Mouse (Mus musculus) limb, embryonic 14.5 days (tissue): ENCODE results near the gene Pipox. TPM values are rescaled to one million over a fixed set of nuclear protein-coding genes. Genes with fewer than 3 reads are reported as not detected.

Source experiments
- ATAC-seq: fragments of 200-750 bp; cut with Nextera tagmentation; 2 replicates; pipeline ENCODE4 v1.8.0; 2017; ENCODE audit warnings: low read depth, moderate number of reproducible peaks, moderate TSS enrichment; ENCODE audit not compliant: low FRiP score
- DNase-seq: peaks from one replicate; pipeline ENCODE4 v3.0.0-alpha.2; 2015; ENCODE audit warnings: low spot score
- H3K27ac ChIP-seq: fragments of 300-500 bp; sonication (generic); replicated peaks from 2 replicates; pipeline ENCODE4 v1.5.1; 2014; ENCODE audit warnings: low read depth, mild to moderate bottlenecking, low read length, moderate library complexity, mixed read lengths
- H3K27me3 ChIP-seq: fragments of 300-500 bp; sonication (generic); 2 replicates; pipeline ENCODE4 v1.6.1; 2014; ENCODE audit warnings: low read length, mixed read lengths; ENCODE audit not compliant: control insufficient read depth, insufficient read depth
- H3K36me3 ChIP-seq: fragments of 300-500 bp; sonication (generic); 2 replicates; pipeline ENCODE4 v1.6.1; 2014; ENCODE audit warnings: mild to moderate bottlenecking, low read length, moderate library complexity, mixed read lengths; ENCODE audit not compliant: control insufficient read depth, insufficient read depth
- H3K4me1 ChIP-seq: fragments of 300-500 bp; sonication (generic); 2 replicates; pipeline ENCODE4 v1.6.1; 2014; ENCODE audit warnings: antibody characterized with exemption, low read length, mixed read lengths; ENCODE audit not compliant: control insufficient read depth, insufficient read depth
- H3K4me2 ChIP-seq: fragments of 300-500 bp; sonication (generic); replicated peaks from 2 replicates; pipeline ENCODE4 v1.6.1; 2014; ENCODE audit warnings: low read depth, mild to moderate bottlenecking, low read length, moderate library complexity; ENCODE audit not compliant: severe bottlenecking
- H3K4me3 ChIP-seq: fragments of 300-500 bp; sonication (generic); replicated peaks from 2 replicates; pipeline ENCODE4 v1.5.1; 2014; ENCODE audit warnings: low read length
- H3K9ac ChIP-seq: fragments of 300-500 bp; sonication (generic); 2 replicates; pipeline ENCODE4 v1.6.1; 2014; ENCODE audit warnings: mild to moderate bottlenecking, low read depth, low read length, moderate library complexity; ENCODE audit not compliant: severe bottlenecking
- H3K9me3 ChIP-seq: fragments of 300-500 bp; sonication (generic); 2 replicates; pipeline ENCODE4 v1.6.1; 2016; ENCODE audit warnings: low read length; ENCODE audit not compliant: control insufficient read depth
- POLR2A ChIP-seq: fragments of 200-500 bp; IDR thresholded peaks from 2 replicates; pipeline ENCODE4 v1.8.0; 2012; ENCODE audit warnings: inconsistent platforms, mild to moderate bottlenecking, moderate library complexity, borderline replicate concordance; ENCODE audit not compliant: insufficient read depth, insufficient read length; ENCODE audit errors: extremely low read depth
- WGBS: fragments of 180-500 bp; shearing (Covaris S2); extraction: QIAGEN DNeasy Blood & Tissue Kit; methylation state at CpG from one replicate; pipeline ENCODE4 v1.1.7; 2014; 5-methylcytosine and 5-hydroxymethylcytosine counted together
- polyA plus RNA-seq, 2 experiments: library from polyadenylated mRNA; depleted of rRNA in 1 of 2; stranded (reverse) in 1 of 2; unstranded in 1 of 2; fragments of >200 nt; fragmentation: Nextera tagmentation in 1 of 2; extraction: Ambion mirVana in 1 of 2; gene quantifications; 2 replicates each; pipeline versions ENCODE4 v1.2.1 to v1.2.3; 2012 to 2014

Pipox gene
- polyA plus RNA-seq, 2 experiments: 0.94 to 1.3 TPM

DNA sequence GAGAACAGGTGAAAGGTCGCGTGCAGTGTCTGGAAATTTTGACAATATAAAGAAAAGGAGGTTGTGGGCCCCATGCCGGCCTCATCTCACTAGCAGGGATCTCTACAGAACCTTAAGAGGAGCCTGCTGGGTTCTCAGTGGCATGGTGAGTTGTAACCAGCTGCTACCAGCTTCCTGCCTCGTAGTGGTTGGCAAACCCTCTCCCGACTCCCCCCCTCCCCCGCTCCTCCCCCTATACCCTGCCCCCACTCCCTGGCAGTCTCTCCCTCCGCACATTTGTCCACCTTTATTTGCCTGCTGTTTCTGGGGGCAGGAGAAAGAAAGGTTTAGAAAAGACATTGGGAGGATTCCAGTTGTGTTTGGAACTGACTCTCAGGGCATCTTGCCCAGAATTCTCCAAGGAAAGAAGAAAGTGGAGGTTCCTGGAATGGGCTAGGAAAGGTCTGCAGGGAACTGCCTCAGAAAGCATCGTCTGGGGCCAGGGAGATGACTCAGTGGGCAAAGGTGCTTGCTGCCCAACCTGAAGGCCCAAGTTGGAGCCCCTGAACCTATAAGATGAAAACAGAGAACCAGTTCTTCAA is 8.0 kb upstream of the Pipox start:
- Histone ChIP-seq H3K27me3 (peaks cover 15% of the 10 kb centered on the region; the same call in 1 of the 2 replicates), H3K4me3 (no peak overlapping the region), H3K4me2 (no peak overlapping the region), H3K27ac (no peak overlapping the region), H3K4me1 (peaks cover 7% of the 10 kb centered on the region; the same call in 1 of the 2 replicates), H3K36me3 (no peaks in the 10 kb centered on the region), H3K9me3 (no peaks in the 10 kb centered on the region), H3K9ac (no peak overlapping the region)
- ATAC-seq (no peak), DNase-seq (no peak)
- 43% methylated on average over 8 of the region's 8 CpGs for WGBS
- no peak for TF ChIP-seq POLR2A

DNA sequence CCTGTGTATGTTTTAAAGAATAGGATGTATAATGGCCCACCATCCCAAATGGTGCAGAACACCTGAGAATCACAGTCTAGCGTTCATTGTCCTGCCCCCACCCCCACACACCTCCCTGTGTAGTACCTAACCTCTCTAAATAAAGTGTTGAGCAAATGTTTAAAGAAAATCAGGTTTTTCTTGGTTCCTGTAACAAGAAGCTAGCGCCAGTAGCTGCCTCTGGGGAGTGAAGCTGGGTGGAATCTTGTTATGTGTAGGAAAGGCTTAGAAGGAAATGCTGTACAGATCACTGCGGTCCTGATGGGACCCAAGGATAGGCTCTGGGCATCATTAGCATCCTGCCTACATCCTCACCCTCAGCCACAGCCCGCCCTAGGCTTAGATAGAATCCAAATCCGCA is 7.5 kb upstream of the Pipox start:
- Histone ChIP-seq H3K4me2 (no peak overlapping the region), H3K9ac (no peak overlapping the region), H3K36me3 (no peaks in the 10 kb centered on the region), H3K9me3 (no peaks in the 10 kb centered on the region), H3K4me1 (peaks cover 7% of the 10 kb centered on the region; the same call in 1 of the 2 replicates), H3K27ac (no peak overlapping the region), H3K27me3 (peaks cover 15% of the 10 kb centered on the region; the same call in 1 of the 2 replicates), H3K4me3 (no peak overlapping the region)
- WGBS: 46% methylated on average over 5 of the region's 5 CpGs
- no peak for TF ChIP-seq POLR2A
- DNase-seq: no peak
- no peak for ATAC-seq

DNA sequence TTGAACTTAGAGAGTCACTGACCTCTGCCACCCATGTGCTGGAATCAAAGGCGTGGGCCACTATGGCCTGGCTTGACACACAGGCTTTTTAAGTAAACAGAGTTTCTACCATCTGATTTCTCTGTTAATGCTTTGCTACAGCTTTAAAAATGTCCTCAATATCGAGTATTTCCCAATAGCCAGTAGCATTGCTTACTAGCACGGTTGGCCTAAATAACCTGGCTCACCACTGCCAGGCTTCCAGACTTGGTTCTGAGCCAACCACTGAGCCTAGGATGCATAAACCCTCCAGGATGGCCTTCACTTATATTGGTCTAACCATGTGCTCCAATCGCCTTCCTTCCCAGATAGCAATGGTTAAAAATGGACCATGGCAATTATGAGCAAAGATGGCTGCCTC is 6.8 kb upstream of the Pipox start:
- Histone ChIP-seq H3K27ac (no peak overlapping the region), H3K4me1 (peaks cover 7% of the 10 kb centered on the region; the same call in 1 of the 2 replicates), H3K4me3 (no peak overlapping the region), H3K9me3 (no peaks in the 10 kb centered on the region), H3K27me3 (peaks cover 18% of the 10 kb centered on the region; the same call in 1 of the 2 replicates), H3K4me2 (no peak overlapping the region), H3K9ac (no peak overlapping the region), H3K36me3 (no peaks in the 10 kb centered on the region)
- ATAC-seq (no peak), DNase-seq (no peak)
- 88% methylated on average over 4 of the region's 4 CpGs for WGBS
- no peak for TF ChIP-seq POLR2A

DNA sequence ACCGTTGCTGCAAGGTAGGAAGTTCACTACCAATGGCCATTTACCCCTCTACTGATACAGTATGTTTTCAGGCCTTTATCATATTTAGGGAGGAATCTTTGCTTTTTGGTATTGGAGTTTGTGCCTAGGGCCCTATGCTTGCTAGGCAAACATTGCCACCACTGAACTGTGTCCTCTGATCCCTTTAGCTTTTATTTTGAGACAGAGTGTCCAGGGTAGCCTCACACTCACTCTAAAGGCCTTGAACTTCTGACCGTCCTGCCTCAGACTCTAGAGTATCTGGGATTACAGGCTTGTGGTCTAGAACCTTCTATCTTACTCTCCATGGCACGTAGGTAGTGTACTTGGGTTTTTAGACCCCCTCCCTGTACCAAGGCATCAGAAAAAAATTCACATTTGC is 6.3 kb upstream of the Pipox start:
- ATAC-seq: no peak
- WGBS: 85% methylated on average over 3 of the region's 3 CpGs
- no peak overlapping the region for H3K9ac ChIP-seq
- no peak overlapping the region for H3K4me2 ChIP-seq
- H3K4me3 ChIP-seq: no peak overlapping the region
- no peak for TF ChIP-seq POLR2A
- H3K9me3 ChIP-seq: no peaks in the 10 kb centered on the region
- peaks cover 23% of the 10 kb centered on the region; the same call in 1 of the 2 replicates for H3K27me3 ChIP-seq
- H3K4me1 ChIP-seq: peaks cover 9% of the 10 kb centered on the region; the same call in 1 of the 2 replicates
- no peak overlapping the region for H3K27ac ChIP-seq
- DNase-seq: no peak
- H3K36me3 ChIP-seq: no peaks in the 10 kb centered on the region

DNA sequence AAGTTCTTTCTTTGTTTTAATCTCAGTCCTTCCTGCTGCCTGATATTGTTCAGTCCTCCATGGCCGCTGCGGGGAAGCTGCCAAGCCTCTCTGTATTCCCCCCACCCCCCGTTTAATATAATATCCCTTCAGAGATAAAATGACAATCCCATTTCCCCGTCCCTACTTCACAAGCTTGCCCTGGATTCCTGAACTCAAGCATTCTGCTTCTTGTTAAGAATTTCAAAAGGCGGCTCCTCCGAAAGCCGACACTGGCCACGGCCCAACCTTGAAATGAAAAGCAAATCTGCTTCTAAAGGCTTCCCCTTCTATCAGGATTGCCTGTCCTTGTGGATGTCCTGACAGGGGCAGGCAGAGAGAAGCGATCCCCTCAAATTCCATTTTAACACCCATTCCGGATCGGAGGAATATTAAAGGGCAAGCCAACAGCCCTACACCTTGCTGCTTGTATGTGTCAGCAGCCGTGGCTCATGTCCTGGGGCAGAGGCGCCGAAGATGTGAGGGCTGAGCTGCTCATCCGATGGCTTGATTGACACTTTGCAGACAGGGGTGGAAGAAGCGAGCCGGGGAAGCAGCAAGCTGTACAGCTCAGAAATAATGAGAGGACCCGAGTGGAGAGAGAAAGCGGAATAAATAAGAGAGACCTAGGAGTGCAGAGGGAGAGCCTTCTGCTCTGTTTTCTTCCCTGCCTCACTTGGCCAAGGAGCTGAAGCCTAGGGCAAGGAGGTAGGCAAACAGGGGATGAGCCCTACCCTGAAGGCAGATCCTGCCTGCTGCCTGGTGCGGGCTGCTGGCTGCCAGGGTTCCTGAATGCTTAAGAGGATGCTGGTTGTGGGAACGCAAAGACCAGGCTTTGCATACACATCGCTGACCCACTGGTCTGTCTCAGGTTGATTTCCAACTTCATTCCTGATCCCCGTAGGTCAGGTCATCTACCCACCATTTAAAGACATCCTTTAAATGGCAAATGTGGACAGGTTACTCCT is 3.2 kb upstream of the Pipox start:
- DNase-seq (no peak), ATAC-seq (no peak)
- Histone ChIP-seq H3K4me1 (peaks cover 20% of the 10 kb centered on the region), H3K4me2 (peak overlapping the region; percentile 4), H3K9me3 (no peaks in the 10 kb centered on the region), H3K9ac (no peak overlapping the region; the same call in 1 of the 2 replicates), H3K36me3 (no peaks in the 10 kb centered on the region), H3K27me3 (peaks cover 23% of the 10 kb centered on the region; the same call in 1 of the 2 replicates), H3K4me3 (no peak overlapping the region), H3K27ac (no peak overlapping the region)
- 19% methylated on average over 23 of the region's 23 CpGs for WGBS
- no peak for TF ChIP-seq POLR2A
